Mouse (Mus musculus): ENCODE results near the gene Armh4.
"Not testable (repeated sequence)": the region's sequence is repeated elsewhere in the genome, so short reads cannot be mapped to it uniquely, and the experiment has no call there.

Armh4 gene

GRCm38 (mm10) chr14:49782715-49783531 is at the start of gene Armh4:
Gene Armh4 (minus strand): TSS chr14:49783383.
- in situ Hi-C loops (cut with MboI, MseI) = loop anchor here (25.0 kb wide), 1 partner anchor 546 kb away; the partner anchor contains the start of gene ccdc198

DNA sequence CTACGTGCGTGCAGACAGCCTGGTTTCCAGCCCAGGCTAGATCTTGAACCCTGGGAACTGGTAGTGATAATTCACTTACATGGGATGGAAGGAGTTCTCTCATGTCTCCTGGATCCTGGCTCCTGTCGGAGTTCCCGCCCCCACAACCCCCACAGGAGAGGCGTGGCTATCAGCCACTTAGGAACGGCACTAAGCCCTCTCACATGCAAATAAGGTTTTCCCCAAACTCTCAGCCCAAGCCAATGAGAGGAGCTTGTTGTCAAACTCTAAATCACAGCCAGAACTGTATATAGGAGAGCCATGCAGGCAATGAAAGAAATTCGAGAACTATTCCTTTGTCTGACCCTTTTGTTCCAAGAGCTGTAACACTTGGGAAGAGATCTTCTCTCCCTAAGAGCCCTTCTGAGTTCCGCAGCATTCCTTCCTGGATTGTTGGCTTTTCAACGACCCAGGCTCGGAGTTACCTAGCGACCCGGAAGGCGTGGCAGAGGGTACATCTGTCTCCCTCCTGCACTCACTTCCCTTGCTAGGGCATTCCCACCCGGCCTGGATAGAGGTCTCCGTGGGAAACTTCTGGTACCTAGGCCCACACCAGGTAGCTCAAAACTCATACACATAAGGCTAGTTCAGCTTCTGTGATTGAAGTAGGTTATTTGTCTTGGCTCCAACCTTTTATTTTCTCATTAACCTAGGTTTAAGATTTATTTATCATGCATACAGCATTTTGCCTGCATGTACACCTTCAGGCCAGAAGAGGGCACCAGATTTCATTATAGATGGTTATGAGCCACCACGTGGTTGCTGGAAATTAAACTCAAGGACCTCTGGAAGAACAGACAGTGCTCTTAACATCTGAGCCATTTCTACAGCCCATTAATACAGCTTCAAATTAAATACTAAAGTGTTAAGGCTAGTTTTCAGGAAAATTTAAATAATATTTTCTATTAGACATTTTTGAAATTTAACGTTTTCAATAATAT is 46.3 kb upstream of the Armh4 start:
- in situ Hi-C loops (cut with MboI, MseI) = no loop called here

DNA sequence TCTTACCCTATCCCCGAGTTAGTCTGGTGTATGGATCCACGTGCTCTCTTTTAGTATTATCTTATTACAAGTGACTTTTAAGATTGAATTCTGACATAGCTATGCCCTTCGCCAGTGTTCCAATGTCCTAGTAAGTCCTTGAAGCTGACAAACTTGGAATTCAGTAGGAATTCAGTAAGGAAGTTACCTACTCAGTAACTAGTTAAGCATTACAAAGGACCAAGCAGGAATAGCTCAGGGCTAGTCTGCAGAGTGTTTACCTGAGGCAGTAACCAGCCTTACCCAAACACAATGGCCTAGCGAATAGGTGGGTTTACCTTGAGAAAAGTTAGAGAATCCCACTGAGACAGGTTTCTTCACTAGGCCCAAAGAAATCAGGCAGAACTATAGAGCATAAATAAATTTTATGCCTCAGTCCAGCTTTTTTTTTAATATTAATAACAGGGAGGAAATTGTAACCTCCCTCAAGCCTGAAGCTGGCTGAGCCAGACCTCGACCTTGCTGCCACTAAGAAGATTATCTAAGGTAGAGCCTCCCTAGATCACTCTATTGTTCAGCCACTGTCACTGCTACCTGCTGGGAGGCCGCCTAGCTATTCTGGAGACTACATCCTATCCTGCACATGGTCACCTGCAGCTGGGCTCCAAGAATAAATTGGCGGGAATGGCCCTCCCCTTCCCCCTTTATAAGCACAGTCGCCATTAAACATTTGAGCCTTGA is 36.7 kb upstream of the Armh4 start:
- in situ Hi-C loops (cut with MboI, MseI) = loop anchor here (10.0 kb wide), 1 partner anchor 475 kb away; no protein-coding TSS in a partner anchor

GRCm38 (mm10) chr14:49818713-49819208 is 35.6 kb upstream of the Armh4 start:
- in situ Hi-C loops (cut with MboI, MseI) = loop anchor here (10.0 kb wide), 1 partner anchor 474 kb away; no protein-coding TSS in a partner anchor

- in situ Hi-C loops (cut with MboI, MseI) = loop anchor here (10.0 kb wide), 1 partner anchor 468 kb away; no protein-coding TSS in a partner anchor
Measured at GRCm38 (mm10) chr14:49812966-49813365, 29.8 kb upstream of the Armh4 start.

GRCm38 (mm10) chr14:49805051-49805450 is 21.9 kb upstream of the Armh4 start:
- in situ Hi-C loops (cut with MboI, MseI) = not testable (repeated sequence)

- in situ Hi-C loops (cut with MboI, MseI) = no loop called here
Measured at GRCm38 (mm10) chr14:49801444-49801843, 18.3 kb upstream of the Armh4 start.

GRCm38 (mm10) chr14:49793948-49794347 is 10.8 kb upstream of the Armh4 start:
- in situ Hi-C loops (cut with MboI, MseI) = loop anchor here (25.0 kb wide), 1 partner anchor 557 kb away; the partner anchor contains the start of gene ccdc198

DNA sequence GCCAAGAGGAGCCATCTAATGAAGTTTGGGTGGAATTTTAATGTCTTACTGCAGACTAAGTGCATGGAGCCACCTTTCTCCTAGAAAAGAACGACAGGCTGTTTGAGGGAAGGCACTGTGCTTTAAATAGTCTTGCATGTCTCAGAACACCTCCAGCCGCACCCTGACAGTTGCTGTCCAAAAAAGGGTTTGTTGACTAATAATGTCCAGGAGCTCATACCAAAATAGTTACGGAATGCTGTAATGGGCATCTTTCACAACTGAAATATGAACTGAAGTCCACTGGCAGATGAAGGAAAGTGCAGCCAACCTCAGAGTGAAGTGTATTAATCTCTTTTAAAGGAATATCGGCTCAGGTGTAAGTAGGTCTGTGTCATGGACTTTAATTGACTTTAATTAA is 7.4 kb upstream of the Armh4 start:
- in situ Hi-C loops (cut with MboI, MseI) = loop anchor here (25.0 kb wide), 1 partner anchor 553 kb away; the partner anchor contains the start of gene ccdc198

DNA sequence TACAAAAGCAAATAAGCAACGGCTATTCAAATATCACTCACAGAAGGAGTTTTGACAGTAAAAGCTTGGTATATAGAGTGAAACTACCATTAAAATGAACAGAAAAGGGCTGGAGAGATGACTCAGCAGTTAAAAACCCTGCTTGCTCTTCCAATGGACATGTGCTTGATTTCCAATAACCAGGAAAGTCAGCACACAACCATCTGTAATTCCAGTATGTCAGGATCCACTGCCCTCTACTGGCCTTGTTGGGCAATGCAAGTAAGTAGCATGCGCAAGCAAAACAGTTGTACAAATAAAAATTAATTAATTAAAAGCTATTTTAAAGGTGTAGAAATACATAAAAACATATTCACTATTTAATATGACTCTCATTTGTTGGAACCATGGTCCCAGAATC is 2.6 kb upstream of the Armh4 start:
- in situ Hi-C loops (cut with MboI, MseI) = loop anchor here (25.0 kb wide), 1 partner anchor 548 kb away; the partner anchor contains the start of gene ccdc198

GRCm38 (mm10) chr14:49783866-49784265 is 683 bp upstream of the Armh4 start:
- in situ Hi-C loops (cut with MboI, MseI) = loop anchor here (25.0 kb wide), 1 partner anchor 547 kb away; the partner anchor contains the start of gene ccdc198

- in situ Hi-C loops (cut with MboI, MseI) = loop anchor here (25.0 kb wide), 1 partner anchor 543 kb away; the partner anchor contains the start of gene ccdc198
Measured at GRCm38 (mm10) chr14:49780416-49780815, 2.8 kb downstream of the Armh4 start.

DNA sequence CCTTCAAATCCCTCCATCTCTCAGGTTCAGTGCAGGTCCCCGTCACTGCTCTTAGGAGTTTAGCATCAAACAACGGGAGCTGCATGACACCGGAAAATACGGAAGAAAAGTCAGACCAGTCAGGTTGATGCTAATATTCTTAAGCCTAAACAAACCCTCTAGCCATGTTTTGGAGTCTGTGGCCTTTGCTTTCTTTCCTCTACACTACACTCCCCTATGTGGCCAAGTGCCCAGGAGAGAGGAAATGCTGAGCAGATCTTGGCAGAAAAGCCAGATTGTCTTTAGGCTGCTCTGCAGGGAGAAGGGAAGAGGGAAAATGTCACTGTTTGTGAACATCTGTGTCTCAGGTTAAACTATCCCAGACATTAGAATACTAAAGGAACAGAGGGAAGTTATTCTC is 5.6 kb downstream of the Armh4 start:
- in situ Hi-C loops (cut with MboI, MseI) = loop anchor here (25.0 kb wide), 1 partner anchor 540 kb away; the partner anchor contains the start of gene ccdc198

DNA sequence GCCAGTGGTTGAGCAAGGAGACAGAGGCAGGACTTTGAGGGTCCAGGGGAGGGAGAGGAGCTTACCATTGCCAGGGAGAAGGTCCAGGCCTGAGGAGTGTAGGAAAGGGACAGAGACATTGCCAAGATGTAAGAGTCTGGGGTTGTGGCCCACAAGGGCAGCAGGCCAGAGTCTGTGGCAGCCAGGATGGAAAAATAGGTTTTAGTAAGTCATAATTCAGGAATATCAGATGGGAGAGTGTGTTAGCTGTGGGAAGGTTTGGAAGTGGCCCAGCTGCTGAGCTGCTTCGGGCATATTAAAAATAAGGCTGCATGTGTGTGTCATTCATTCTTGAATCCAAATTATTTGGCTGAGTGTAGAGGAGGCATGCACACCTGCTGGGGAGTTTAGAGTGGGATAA is 11.4 kb downstream of the Armh4 start:
- in situ Hi-C loops (cut with MboI, MseI) = no loop called here

- in situ Hi-C loops (cut with MboI, MseI) = no loop called here
Measured at GRCm38 (mm10) chr14:49766601-49767000, 16.6 kb downstream of the Armh4 start.

- in situ Hi-C loops (cut with MboI, MseI) = no loop called here
Measured at GRCm38 (mm10) chr14:49755845-49756244, 27.3 kb downstream of the Armh4 start.

DNA sequence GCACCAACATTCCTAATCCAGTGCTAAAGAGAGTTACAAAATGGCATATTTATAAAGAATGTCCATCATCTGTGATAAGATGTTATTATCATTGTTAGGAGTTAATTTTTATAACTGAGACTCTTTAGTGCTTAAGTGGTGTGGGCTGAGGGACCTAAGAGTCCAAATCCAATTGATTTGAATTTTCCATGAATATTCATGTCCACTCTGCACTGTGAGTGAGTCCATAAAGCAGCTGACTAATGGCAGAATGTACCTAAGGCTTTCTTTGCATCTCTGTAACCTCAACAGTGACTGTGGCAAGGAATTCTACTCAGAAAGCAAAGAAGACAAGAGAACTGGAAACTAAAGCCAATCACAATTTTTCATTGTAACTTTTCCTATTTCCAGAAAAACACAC is 30.6 kb downstream of the Armh4 start:
- in situ Hi-C loops (cut with MboI, MseI) = no loop called here

- in situ Hi-C loops (cut with MboI, MseI) = no loop called here
Measured at GRCm38 (mm10) chr14:49745874-49746273, 37.3 kb downstream of the Armh4 start.

GRCm38 (mm10) chr14:49743946-49744526 is 39.1 kb downstream of the Armh4 start:
- in situ Hi-C loops (cut with MboI, MseI) = no loop called here

- in situ Hi-C loops (cut with MboI, MseI) = no loop called here
Measured at GRCm38 (mm10) chr14:49739328-49739727, 43.9 kb downstream of the Armh4 start.

Data from T-helper 2 cell (primary cell).